In genomic region chr4:3050847-3051135, GRCm38 (mm10) we compare ENCODE assay signal across 14 mouse cellular contexts.
A peak's percentile ranks its signal among the peaks of the same experiment; 100 is the strongest.
DNase-seq lines count a peak whose midpoint lies in the region; ATAC-seq and TF ChIP-seq lines count a peak whose summit lies in the region.
"Had no signal": no experiment of that assay in that cellular context is flagged by ENCODE, and none has a peak within 500 bp of the region (broad histone marks: within the 10 kb centered on the region; RNA-seq: fewer than 3 reads in every experiment).

No protein-coding gene starts in this region.

- no peak overlapping the region for H3K9ac ChIP-seq in kidney, embryonic 15.5 days
- H3K9ac ChIP-seq in midbrain, embryonic 12.5 days (replicated peaks), result no peak overlapping the region
- H3K9ac ChIP-seq in midbrain, embryonic 16.5 days (ENCODE audit: low read depth, low read length), result no peak overlapping the region
- H3K9ac ChIP-seq in midbrain, embryonic 15.5 days, result no peak overlapping the region
- H3K9ac ChIP-seq: heart, embryonic 15.5 days; limb, embryonic 13.5 days had no signal

- no peak overlapping the region for H3K4me2 ChIP-seq in kidney, embryonic 15.5 days
- H3K4me2 ChIP-seq in midbrain, embryonic 12.5 days (replicated peaks), result no peak overlapping the region
- H3K4me2 ChIP-seq in midbrain, embryonic 16.5 days (ENCODE audit: low read length), result no peak overlapping the region
- H3K4me2 ChIP-seq in midbrain, embryonic 15.5 days, result no peak overlapping the region
- H3K4me2 ChIP-seq: heart, embryonic 15.5 days; limb, embryonic 13.5 days had no signal

- no peak for ATAC-seq in kidney, embryonic 15.5 days (replicated peaks; ENCODE audit: low FRiP score)
- ATAC-seq in midbrain, embryonic 12.5 days (ENCODE audit: low FRiP score, low read depth), result peak; percentile 1
- no peak for ATAC-seq in midbrain, embryonic 16.5 days
- peak; percentile 6 for ATAC-seq in midbrain, embryonic 15.5 days (replicated peaks)
- ATAC-seq: hindbrain, embryonic 16.5 days had no signal

- no peak overlapping the region for H3K4me3 ChIP-seq in gastrocnemius, adult 2 months
- H3K4me3 ChIP-seq in kidney, embryonic 15.5 days (replicated peaks), result no peak overlapping the region
- H3K4me3 ChIP-seq in midbrain, embryonic 12.5 days, result no peak overlapping the region
- H3K4me3 ChIP-seq in midbrain, embryonic 16.5 days (ENCODE audit: low read depth, low read length), result no peak overlapping the region
- H3K4me3 ChIP-seq in midbrain, embryonic 15.5 days, result no peak overlapping the region
- H3K4me3 ChIP-seq: heart, embryonic 15.5 days; limb, embryonic 13.5 days had no signal

- no peaks in the 10 kb centered on the region for H3K4me1 ChIP-seq in kidney, embryonic 15.5 days
- no peaks in the 10 kb centered on the region for H3K4me1 ChIP-seq in midbrain, embryonic 12.5 days
- H3K4me1 ChIP-seq in midbrain, embryonic 16.5 days (ENCODE audit: control insufficient read depth, insufficient read depth, low read length), result no peaks in the 10 kb centered on the region
- H3K4me1 ChIP-seq in midbrain, embryonic 15.5 days, result no peaks in the 10 kb centered on the region
- H3K4me1 ChIP-seq: heart, embryonic 15.5 days; limb, embryonic 13.5 days had no signal

- peak; percentile 4 for DNase-seq in gastrocnemius, adult 2 months
- no peak for DNase-seq in gastrocnemius, postnatal 36 days
- peak; percentile 2 for DNase-seq in kidney, postnatal 10 days
- DNase-seq: B cell, adult 2 months; cerebellum, postnatal 14 days; retina, postnatal 1 day had no signal

- peaks cover 49% of the 10 kb centered on the region for H3K9me3 ChIP-seq in kidney, embryonic 15.5 days (replicated peaks)
- peaks cover 60% of the 10 kb centered on the region for H3K9me3 ChIP-seq in midbrain, embryonic 12.5 days
- H3K9me3 ChIP-seq in midbrain, embryonic 16.5 days (replicated peaks; ENCODE audit: control insufficient read depth, low read length, poor library complexity, severe bottlenecking), result peaks cover 59% of the 10 kb centered on the region
- H3K9me3 ChIP-seq in midbrain, embryonic 15.5 days, result peaks cover 57% of the 10 kb centered on the region

- intact Hi-C loops in gastrocnemius, adult 2 months (cut with DNase I), result no loop called here
- intact Hi-C loops in gastrocnemius, postnatal 36 days (cut with DNase I), result no loop called here

- 81% methylated on average over 3 of the region's 3 CpGs for WGBS in kidney, embryonic 15.5 days
- 80% methylated on average over 3 of the region's 3 CpGs for WGBS in midbrain, embryonic 12.5 days
- 82% methylated on average over 3 of the region's 3 CpGs for WGBS in midbrain, embryonic 16.5 days
- WGBS in midbrain, embryonic 15.5 days, result 80% methylated on average over 3 of the region's 3 CpGs

- no peak overlapping the region for H3K27ac ChIP-seq in gastrocnemius, adult 2 months
- H3K27ac ChIP-seq in kidney, embryonic 15.5 days, result no peak overlapping the region
- H3K27ac ChIP-seq in midbrain, embryonic 12.5 days (replicated peaks), result no peak overlapping the region
- H3K27ac ChIP-seq in midbrain, embryonic 16.5 days (ENCODE audit: low read length), result no peak overlapping the region
- no peak overlapping the region for H3K27ac ChIP-seq in midbrain, embryonic 15.5 days
- H3K27ac ChIP-seq: heart, embryonic 15.5 days; limb, embryonic 13.5 days had no signal

- H3K36me3 ChIP-seq in kidney, embryonic 15.5 days, result no peaks in the 10 kb centered on the region
- H3K36me3 ChIP-seq in midbrain, embryonic 12.5 days, result no peaks in the 10 kb centered on the region
- H3K36me3 ChIP-seq in midbrain, embryonic 16.5 days (ENCODE audit: control insufficient read depth, insufficient read depth, low read length), result no peaks in the 10 kb centered on the region
- H3K36me3 ChIP-seq in midbrain, embryonic 15.5 days (replicated peaks), result no peaks in the 10 kb centered on the region
- H3K36me3 ChIP-seq: heart, embryonic 15.5 days; limb, embryonic 13.5 days had no signal

- TF ChIP-seq CTCF in gastrocnemius, adult 2 months (IDR thresholded peaks at IDR 0.05), result no peak

- H3K27me3 ChIP-seq in kidney, embryonic 15.5 days, result no peaks in the 10 kb centered on the region
- H3K27me3 ChIP-seq in midbrain, embryonic 12.5 days, result no peaks in the 10 kb centered on the region
- no peaks in the 10 kb centered on the region for H3K27me3 ChIP-seq in midbrain, embryonic 16.5 days (ENCODE audit: control insufficient read depth, insufficient read depth, low read depth, low read length)
- no peaks in the 10 kb centered on the region for H3K27me3 ChIP-seq in midbrain, embryonic 15.5 days (replicated peaks)
- H3K27me3 ChIP-seq: heart, embryonic 15.5 days; limb, embryonic 13.5 days; Patski had no signal

Comparison
In these comparisons a context has a peak if more than half of its experiments do, and no peak if none do; other contexts are left out.
1. DNase-seq: peak in gastrocnemius, adult 2 months (single experiment) and kidney, postnatal 10 days (single experiment); none in gastrocnemius, postnatal 36 days (0 of 2).
2. ATAC-seq: peak in midbrain, embryonic 12.5 days (single experiment) and midbrain, embryonic 15.5 days (single experiment); none in kidney, embryonic 15.5 days (single experiment) and midbrain, embryonic 16.5 days (single experiment).